Mouse (Mus musculus): ENCODE data around the gene Rnf185. TPM values are rescaled to one million over a fixed set of nuclear protein-coding genes. Genes with fewer than 3 reads are reported as not detected.

Gene Rnf185
- polyA plus RNA-seq, 1 experiment from 2014 or later: 43.9 TPM

DNA sequence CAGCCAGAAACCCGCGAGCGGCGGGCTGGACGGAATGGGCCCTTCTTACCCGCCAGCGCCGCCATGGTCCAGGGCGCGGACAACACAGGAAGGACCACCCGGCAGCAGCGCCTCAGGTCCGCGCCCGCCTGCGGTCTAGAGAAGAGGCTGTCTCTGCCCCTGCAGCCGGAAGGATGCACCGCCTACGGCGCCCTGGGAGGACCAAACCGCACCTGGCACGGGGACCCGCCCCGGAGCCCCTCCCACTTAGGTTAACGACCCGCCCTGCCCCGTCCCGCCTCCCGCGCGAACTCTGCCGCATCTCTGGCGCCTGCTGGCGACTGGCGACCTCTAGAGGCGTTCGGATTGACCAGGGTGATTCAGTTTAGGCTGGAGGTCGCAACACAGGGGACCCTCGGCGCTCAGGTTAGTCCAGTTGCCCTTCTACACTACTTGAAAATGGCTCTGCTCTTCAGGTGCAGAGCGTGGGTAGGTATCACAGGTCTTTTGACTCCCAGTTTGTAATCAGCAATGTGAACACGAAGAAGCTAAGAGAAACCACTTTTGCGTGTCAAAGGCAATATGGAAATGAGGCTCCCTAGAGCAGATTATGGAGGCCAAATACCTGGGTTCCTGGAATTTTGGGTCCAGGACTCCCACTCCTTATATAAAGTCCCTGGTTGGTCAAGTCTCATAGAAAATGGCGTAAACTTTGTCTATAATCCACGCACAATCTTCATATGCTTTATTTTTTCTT is 43.0 kb downstream of the Rnf185 start, which contains the start of gene Limk2:
Gene Limk2, minus strand, starts transcription at position 193 of the 736 bp plus-strand sequence.
- peak within 1 kb of the TSS; percentile 69 for H3K4me3 ChIP-seq
- no peaks in the 10 kb centered on the region for H3K9me3 ChIP-seq
- H3K9ac ChIP-seq: peak within 1 kb of the TSS; percentile 77
- ATAC-seq (ENCODE audit: low FRiP score, low read depth): peak; percentile 92
- no peaks in the 10 kb centered on the region for H3K27me3 ChIP-seq (replicated peaks)
- peaks cover 5% of the 10 kb centered on the region; the same call in 1 of the 2 replicates for H3K36me3 ChIP-seq
- peaks cover 10% of the 10 kb centered on the region; the same call in 1 of the 2 replicates for H3K4me1 ChIP-seq
- H3K27ac ChIP-seq: peak within 1 kb of the TSS; percentile 50; the same call in 1 of the 2 replicates
- 3% methylated on average over 45 of the region's 45 CpGs for WGBS
- H3K4me2 ChIP-seq (replicated peaks): peak within 1 kb of the TSS; percentile 77

DNA sequence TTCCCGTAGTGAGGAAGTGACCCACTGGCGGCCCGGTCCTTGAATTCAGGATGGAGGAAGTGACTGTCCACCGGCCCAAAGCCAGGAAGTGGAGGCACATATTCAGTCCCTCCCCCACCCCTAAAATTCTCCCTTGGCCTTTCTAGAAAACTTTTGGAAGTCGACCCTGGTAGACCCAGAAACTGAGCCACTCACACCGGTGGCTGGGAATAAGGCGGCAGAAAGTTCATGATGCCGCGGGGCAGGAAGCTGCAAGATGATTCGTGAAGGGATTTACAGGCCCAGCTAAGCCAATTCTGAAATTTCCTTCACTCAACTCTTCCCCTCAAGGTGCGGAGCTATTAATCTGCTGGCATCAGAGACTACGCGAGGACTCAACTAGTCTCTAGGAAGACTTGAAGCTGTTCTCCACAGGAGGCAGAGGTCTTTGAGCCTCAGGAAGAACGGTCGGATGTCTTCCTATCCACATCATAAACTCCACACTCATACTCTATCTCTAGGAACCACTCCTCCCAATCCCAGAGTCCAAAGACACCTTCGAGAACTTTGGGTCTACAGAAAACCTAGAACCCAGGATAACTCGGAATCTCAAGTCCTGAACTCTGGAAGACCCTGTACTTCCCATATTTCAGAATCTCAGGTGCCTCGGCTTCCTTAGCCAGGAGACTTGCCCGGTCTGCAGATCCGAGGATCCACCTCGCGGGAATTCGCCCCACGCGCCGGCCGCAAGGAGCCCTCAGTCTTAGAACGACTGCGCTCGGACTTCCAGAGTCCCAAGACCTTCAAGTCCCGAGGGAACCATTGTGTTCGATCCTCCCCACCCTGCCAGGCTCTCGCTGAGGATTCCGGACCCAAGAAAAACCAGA is 43.8 kb downstream of the Rnf185 start:
- no peak; the same call in none of the 2 replicates for ATAC-seq (ENCODE audit: low FRiP score, low read depth)
- no peaks in the 10 kb centered on the region for H3K27me3 ChIP-seq (replicated peaks)
- peak overlapping the region; percentile 50; the same call in 1 of the 2 replicates for H3K27ac ChIP-seq
- H3K36me3 ChIP-seq: no peaks in the 10 kb centered on the region
- H3K4me1 ChIP-seq: peaks cover 10% of the 10 kb centered on the region; the same call in 1 of the 2 replicates
- 6% methylated on average over 34 of the region's 34 CpGs for WGBS
- H3K9ac ChIP-seq: peak overlapping the region; percentile 77
- H3K9me3 ChIP-seq: no peaks in the 10 kb centered on the region
- peak overlapping the region; percentile 77 for H3K4me2 ChIP-seq (replicated peaks)
- peak overlapping the region; percentile 69 for H3K4me3 ChIP-seq

DNA sequence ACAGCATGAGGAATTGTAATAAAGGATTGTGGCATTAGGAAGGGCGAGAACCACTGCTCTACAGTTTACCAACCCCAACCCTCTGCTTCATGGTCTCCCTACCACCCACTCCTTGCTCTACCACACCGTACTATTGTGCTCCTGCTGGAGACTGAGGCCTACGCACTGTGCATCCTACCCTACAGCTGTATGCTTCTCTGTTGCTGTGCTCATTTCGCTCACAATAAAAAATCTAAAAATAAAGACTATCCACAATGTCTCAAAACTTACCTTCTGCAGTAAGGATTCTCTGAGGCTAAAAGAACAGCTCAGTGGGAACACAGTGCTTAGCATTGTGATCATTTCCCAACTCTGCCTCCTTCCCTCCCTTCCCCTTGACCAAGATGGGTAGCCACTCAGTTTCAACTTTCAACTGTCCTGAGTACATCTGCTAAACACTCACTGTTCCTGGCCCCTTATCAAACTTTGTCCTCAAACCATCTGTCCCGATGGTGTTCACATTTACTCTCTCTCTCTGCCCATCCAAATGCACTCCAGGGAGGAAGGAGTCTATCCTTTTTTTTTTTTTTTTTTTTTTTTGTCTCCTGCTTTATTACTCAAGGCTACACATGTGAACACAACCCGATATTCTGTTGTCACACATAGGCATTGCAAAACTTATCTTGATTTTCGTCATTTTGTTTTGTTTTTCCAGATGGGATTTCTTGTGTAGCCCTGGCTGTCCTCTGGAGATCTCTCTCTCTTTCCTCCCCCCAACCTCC is 47.7 kb downstream of the Rnf185 start:
- Histone ChIP-seq H3K27me3 (replicated peaks) (no peaks in the 10 kb centered on the region), H3K4me3 (no peak overlapping the region), H3K4me2 (replicated peaks) (no peak overlapping the region), H3K27ac (no peak overlapping the region), H3K36me3 (no peaks in the 10 kb centered on the region), H3K9ac (no peak overlapping the region), H3K9me3 (no peaks in the 10 kb centered on the region), H3K4me1 (peaks cover 10% of the 10 kb centered on the region; the same call in 1 of the 2 replicates)
- ATAC-seq (ENCODE audit: low FRiP score, low read depth): no peak
- 89% methylated on average over 7 of the region's 7 CpGs for WGBS

DNA sequence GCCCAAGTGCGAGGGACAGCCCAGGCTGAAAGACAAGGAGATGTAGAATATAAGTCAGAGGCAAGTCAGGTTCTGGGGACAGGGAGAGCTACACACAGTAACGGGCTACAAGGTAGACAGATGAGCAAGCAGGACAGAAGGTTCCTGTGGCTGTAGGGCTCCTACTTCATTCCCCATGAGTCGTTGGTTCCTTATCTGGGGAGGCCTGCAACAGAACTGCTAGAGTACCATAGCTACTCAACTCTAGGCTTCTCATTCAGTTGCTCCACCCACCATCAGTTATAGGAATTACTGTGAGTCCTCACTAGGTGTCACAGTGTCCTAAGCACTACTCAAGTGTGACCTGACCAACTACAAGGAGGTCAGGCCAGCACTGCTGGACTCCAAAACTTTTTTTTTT is 49.1 kb downstream of the Rnf185 start:
- no peak overlapping the region for H3K4me2 ChIP-seq (replicated peaks)
- ATAC-seq (ENCODE audit: low FRiP score, low read depth): no peak
- H3K36me3 ChIP-seq: no peaks in the 10 kb centered on the region
- H3K27me3 ChIP-seq (replicated peaks): no peaks in the 10 kb centered on the region
- no peak overlapping the region for H3K4me3 ChIP-seq
- H3K4me1 ChIP-seq: peaks cover 3% of the 10 kb centered on the region; the same call in 1 of the 2 replicates
- no peaks in the 10 kb centered on the region for H3K9me3 ChIP-seq
- H3K27ac ChIP-seq: no peak overlapping the region
- no peak overlapping the region for H3K9ac ChIP-seq
- WGBS: 88% methylated on average over 3 of the region's 3 CpGs

DNA sequence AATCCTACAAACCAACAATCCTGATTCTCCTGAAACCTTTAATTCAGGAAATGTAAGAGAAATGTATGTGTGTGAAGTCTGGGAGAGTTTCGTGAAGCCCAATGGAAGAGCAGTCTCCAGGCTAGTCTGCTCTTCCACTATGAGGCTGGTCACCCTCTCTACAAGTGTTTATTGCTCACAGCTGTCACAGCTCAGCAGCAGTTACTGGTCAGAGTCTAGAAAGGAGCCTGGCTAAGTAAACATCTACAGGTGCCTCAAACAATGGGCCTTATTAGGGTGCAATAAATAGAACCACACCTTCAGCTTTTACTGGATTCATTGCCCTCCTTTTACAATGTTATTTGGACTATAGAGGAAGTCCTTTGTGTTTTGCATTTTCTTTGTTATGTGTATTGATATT is 53.8 kb downstream of the Rnf185 start:
- H3K36me3 ChIP-seq: no peaks in the 10 kb centered on the region
- 44% methylated on average over 1 of the region's 1 CpGs for WGBS
- H3K27me3 ChIP-seq (replicated peaks): no peaks in the 10 kb centered on the region
- H3K9ac ChIP-seq: no peak overlapping the region
- ATAC-seq (ENCODE audit: low FRiP score, low read depth): no peak
- H3K9me3 ChIP-seq: no peaks in the 10 kb centered on the region
- no peak overlapping the region for H3K4me3 ChIP-seq
- H3K4me2 ChIP-seq (replicated peaks): no peak overlapping the region
- no peak overlapping the region for H3K27ac ChIP-seq
- H3K4me1 ChIP-seq: peaks cover 21% of the 10 kb centered on the region

DNA sequence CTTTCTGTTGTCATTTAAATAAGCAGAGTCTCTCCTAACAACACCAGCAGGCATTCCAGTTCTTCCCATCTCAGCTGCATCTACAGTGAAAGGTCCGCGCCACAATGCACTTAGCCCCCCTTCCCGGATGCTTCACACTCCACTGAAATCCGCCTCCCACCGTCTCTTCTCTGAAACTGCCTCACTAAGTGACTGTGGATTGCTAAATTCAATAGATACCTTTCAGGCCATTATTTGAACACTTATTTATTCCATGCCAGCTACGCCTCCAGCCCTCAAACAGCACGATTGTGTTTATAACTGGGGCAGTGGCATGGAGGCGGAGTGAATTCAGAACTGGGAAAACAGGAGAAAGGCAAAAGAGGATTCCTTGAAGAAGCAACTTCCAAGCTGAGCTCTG is 55.6 kb downstream of the Rnf185 start:
- Histone ChIP-seq H3K9me3 (no peaks in the 10 kb centered on the region), H3K27me3 (replicated peaks) (no peaks in the 10 kb centered on the region), H3K4me1 (peaks cover 21% of the 10 kb centered on the region), H3K4me3 (no peak overlapping the region), H3K36me3 (no peaks in the 10 kb centered on the region; the same call in 1 of the 2 replicates), H3K4me2 (replicated peaks) (0 out of 2 replicates have a peak overlapping the region, but pooled peaks have one; percentile 9), H3K9ac (no peak overlapping the region), H3K27ac (peak overlapping the region; percentile 32; the same call in 1 of the 2 replicates)
- peak; percentile 82 for ATAC-seq (ENCODE audit: low FRiP score, low read depth)
- WGBS: 24% methylated on average over 8 of the region's 8 CpGs

DNA sequence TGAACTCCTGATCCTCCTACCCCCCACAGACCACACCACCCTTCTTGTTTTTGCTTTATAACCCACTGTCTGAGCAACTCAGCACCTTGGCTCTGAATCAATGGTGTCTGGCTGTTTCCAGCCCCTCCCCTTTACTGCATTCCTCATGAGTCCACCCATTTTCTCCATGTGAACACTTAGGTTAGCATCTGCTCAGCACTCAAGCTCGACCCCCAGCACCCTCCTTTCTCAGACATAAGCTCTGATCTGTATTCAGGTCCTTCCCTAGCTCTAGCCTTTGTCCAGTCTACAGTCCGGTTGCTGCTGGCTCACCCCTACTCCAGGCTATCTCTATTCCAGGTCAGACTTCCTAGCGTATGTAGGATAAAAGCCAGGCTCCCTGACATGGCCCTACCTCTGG is 56.1 kb downstream of the Rnf185 start:
- Histone ChIP-seq H3K36me3 (no peaks in the 10 kb centered on the region; the same call in 1 of the 2 replicates), H3K9me3 (no peaks in the 10 kb centered on the region), H3K27me3 (replicated peaks) (no peaks in the 10 kb centered on the region), H3K4me2 (replicated peaks) (no peak overlapping the region), H3K4me3 (no peak overlapping the region), H3K4me1 (peaks cover 21% of the 10 kb centered on the region), H3K27ac (peak overlapping the region; percentile 32; the same call in 1 of the 2 replicates), H3K9ac (no peak overlapping the region)
- peak; percentile 70 for ATAC-seq (ENCODE audit: low FRiP score, low read depth)
- 28% methylated on average over 3 of the region's 3 CpGs for WGBS

DNA sequence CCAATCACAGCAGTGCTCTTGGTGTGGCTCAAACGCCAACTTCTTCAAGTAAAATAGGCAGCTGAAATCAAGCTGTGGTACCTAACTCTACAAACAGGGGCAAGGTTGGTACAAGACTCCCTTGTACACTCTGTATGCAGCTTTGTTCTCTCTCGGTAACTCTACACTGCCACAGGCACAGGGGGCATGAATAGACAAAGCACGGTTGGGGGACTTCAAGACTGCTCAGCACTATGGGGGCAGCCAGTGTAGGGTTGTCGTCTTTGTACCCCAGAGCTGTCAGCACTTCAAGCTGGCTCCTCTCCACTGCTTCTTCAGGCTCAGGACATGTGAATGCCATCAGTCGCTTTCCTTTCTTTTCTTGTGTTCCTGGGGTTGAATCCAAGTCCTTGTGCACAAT is 57.6 kb downstream of the Rnf185 start:
- WGBS: 55% methylated on average over 5 of the region's 5 CpGs
- peaks cover 21% of the 10 kb centered on the region for H3K4me1 ChIP-seq
- H3K9ac ChIP-seq: no peak overlapping the region
- H3K9me3 ChIP-seq: no peaks in the 10 kb centered on the region
- no peaks in the 10 kb centered on the region; the same call in 1 of the 2 replicates for H3K36me3 ChIP-seq
- H3K27ac ChIP-seq: no peak overlapping the region
- no peak overlapping the region for H3K4me3 ChIP-seq
- no peaks in the 10 kb centered on the region for H3K27me3 ChIP-seq (replicated peaks)
- H3K4me2 ChIP-seq (replicated peaks): no peak overlapping the region
- ATAC-seq (ENCODE audit: low FRiP score, low read depth): no peak

DNA sequence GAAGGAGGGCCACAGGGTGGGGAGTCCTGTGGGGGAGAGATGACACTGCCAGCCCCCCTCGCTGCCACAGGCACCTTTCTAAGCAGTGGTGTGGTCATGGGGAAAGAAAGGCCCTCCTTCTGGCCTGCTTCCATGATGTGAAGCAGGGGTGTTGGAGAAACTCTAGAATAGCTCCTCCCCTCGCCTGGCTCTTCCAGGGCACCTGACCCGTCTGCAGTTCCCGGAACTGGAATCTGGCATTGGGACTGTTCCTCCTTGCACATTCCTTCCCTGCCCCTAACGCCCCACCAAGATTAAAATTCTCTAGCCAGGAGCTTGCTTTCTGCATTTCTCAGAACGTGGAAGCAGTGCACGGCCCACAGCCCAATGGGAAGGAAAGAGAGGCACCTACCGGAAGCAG is 59.6 kb downstream of the Rnf185 start:
- H3K36me3 ChIP-seq: no peaks in the 10 kb centered on the region; the same call in 1 of the 2 replicates
- 86% methylated on average over 8 of the region's 8 CpGs for WGBS
- peaks cover 17% of the 10 kb centered on the region for H3K4me1 ChIP-seq
- no peak overlapping the region for H3K4me2 ChIP-seq (replicated peaks)
- no peak overlapping the region for H3K27ac ChIP-seq
- no peak overlapping the region for H3K4me3 ChIP-seq
- no peaks in the 10 kb centered on the region for H3K9me3 ChIP-seq
- H3K9ac ChIP-seq: no peak overlapping the region
- ATAC-seq (ENCODE audit: low FRiP score, low read depth): no peak
- no peaks in the 10 kb centered on the region for H3K27me3 ChIP-seq (replicated peaks)

DNA sequence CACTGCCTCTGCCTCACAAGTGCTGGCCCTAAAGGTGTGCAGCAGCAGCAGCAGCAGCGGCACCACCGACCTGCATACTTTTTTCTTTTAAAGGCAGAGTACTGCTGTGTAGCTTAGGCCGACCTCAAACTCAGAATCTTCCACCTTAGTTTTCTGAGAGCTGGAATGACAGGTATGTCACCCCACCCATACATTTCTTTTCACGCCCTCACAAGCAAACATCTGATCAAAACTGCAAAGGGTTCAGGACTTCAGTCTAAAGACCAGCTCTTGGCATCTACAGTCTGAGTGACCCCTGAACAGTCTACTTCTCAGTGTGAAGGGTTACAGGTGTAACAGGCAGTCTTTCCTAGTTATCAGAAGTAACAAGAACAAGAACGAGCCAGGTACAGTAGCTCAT is 61.4 kb downstream of the Rnf185 start:
- Histone ChIP-seq H3K36me3 (peaks cover 4% of the 10 kb centered on the region), H3K9me3 (no peaks in the 10 kb centered on the region), H3K9ac (no peak overlapping the region), H3K4me3 (no peak overlapping the region), H3K27ac (no peak overlapping the region), H3K27me3 (replicated peaks) (no peaks in the 10 kb centered on the region), H3K4me1 (no peaks in the 10 kb centered on the region; the same call in 1 of the 2 replicates), H3K4me2 (replicated peaks) (no peak overlapping the region)
- ATAC-seq (ENCODE audit: low FRiP score, low read depth): no peak
- 91% methylated on average over 5 of the region's 5 CpGs for WGBS

DNA sequence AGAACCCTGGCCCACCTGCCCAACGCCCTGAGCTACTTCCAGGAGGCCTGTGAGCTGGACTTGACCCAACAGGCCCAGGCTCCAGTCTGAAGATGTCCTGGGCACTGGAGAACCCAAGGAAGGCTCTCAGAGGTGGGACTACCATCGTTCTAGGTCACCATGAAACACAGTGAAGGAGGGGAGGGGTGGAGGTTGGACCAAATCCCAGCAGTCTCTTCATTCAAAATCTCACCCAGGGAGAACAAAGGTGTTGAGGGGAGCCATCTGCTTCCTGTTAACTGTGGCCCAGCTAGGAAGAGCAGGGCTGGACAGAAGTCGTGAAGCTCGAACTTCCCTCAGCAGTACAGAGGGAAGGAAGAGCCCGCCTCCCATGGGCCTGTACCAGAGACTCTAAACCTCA is 62.2 kb downstream of the Rnf185 start:
- 78% methylated on average over 5 of the region's 5 CpGs for WGBS
- Histone ChIP-seq H3K4me3 (no peak overlapping the region), H3K27me3 (replicated peaks) (no peaks in the 10 kb centered on the region), H3K9ac (no peak overlapping the region), H3K36me3 (peaks cover 4% of the 10 kb centered on the region), H3K9me3 (no peaks in the 10 kb centered on the region), H3K27ac (no peak overlapping the region), H3K4me2 (replicated peaks) (no peak overlapping the region), H3K4me1 (no peaks in the 10 kb centered on the region)
- no peak for ATAC-seq (ENCODE audit: low FRiP score, low read depth)
